Mouse (Mus musculus): ENCODE results near the gene Fosl2. TPM values are rescaled to one million over a fixed set of nuclear protein-coding genes. Genes with fewer than 3 reads are reported as not detected.

Fosl2 gene
- polyA plus RNA-seq, 1 experiment from 2014 or later, result 6.9 TPM

- H3K4me2 ChIP-seq, result no peak overlapping the region
- H3K27me3 ChIP-seq, result no peaks in the 10 kb centered on the region
- H3K4me3 ChIP-seq, result no peak overlapping the region
- H3K4me1 ChIP-seq, result peaks cover 6% of the 10 kb centered on the region; the same call in 1 of the 2 replicates
- H3K36me3 ChIP-seq, result no peaks in the 10 kb centered on the region
- H3K27ac ChIP-seq, result no peak overlapping the region
- 59% methylated on average over 5 of the region's 5 CpGs for WGBS
- no peak for ATAC-seq (ENCODE audit: insufficient number of reproducible peaks, insufficient read depth, low FRiP score, low TSS enrichment, low read depth)
- no peaks in the 10 kb centered on the region for H3K9me3 ChIP-seq
- H3K9ac ChIP-seq, result no peak overlapping the region
Measured at GRCm38 (mm10) chr5:32191259-32191658, 55.7 kb downstream of the Fosl2 start.

DNA sequence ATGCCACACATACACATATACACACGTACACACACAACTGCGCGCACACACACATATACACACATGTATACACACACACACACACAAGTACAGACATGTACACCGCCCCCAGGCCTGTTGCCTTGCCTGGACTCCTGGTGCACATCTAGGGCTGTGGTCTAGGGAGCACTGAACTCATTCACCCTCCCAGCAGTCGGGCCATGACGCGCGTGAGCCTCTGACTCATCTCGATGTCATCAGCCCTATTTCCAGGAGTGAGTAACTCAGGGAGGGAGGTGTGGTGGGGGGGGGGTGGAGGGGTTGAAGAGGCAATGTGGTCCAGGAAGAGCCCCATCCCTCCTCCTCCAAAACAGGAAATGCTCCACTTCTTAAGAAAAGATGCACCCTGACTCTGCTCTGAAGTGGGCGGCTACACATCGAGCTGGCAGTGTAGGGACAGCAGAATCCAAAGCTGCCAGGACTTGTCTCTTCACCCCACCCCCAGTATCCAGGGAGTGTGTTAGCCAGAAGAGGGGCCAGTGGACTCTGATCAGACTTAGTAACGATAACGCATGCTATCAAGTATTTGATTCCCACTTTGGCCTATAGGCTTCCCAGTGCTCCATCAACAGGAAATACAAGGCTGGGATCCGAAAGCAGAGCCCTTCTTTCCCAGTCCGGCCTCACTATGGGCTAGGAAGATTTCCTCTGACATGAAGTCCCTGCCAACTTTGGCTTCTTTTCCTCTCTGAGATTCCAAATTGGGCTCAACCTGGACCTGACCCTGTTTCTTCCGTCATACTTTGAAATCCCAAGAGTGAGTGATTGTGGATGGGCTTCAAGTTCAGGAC, 56.6 kb downstream of the Fosl2 start:
- no peak overlapping the region for H3K9ac ChIP-seq
- H3K27ac ChIP-seq, result no peak overlapping the region
- no peak overlapping the region for H3K4me3 ChIP-seq
- H3K4me1 ChIP-seq, result peaks cover 6% of the 10 kb centered on the region; the same call in 1 of the 2 replicates
- no peaks in the 10 kb centered on the region for H3K27me3 ChIP-seq
- H3K36me3 ChIP-seq, result no peaks in the 10 kb centered on the region
- H3K4me2 ChIP-seq, result no peak overlapping the region
- no peaks in the 10 kb centered on the region for H3K9me3 ChIP-seq
- peak; percentile 18; the same call in 1 of the 2 replicates for ATAC-seq (ENCODE audit: insufficient number of reproducible peaks, insufficient read depth, low FRiP score, low TSS enrichment, low read depth)
- WGBS, result 85% methylated on average over 16 of the region's 16 CpGs

DNA sequence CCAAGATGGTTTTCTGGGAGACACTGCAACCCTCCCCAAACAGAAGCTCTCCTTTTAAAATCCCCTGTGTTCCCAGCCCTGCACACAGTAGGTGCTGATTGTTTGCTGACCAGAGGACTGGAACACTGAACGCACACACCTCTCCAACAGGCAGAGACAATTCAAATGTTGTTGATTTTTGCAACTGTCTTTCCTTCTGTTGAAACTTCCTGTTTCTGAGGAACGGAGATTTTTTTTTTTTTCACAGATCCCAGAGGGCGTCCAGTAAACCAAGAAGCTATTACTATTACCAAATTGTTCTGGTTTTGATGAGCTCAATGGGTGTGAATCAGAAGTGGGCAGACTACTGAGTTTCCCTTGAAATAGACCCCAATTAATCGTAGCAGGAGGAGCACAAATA, 58.6 kb downstream of the Fosl2 start:
- H3K4me2 ChIP-seq, result no peak overlapping the region
- WGBS, result 63% methylated on average over 4 of the region's 4 CpGs
- H3K9me3 ChIP-seq, result no peaks in the 10 kb centered on the region
- H3K4me1 ChIP-seq, result peaks cover 6% of the 10 kb centered on the region
- no peaks in the 10 kb centered on the region for H3K27me3 ChIP-seq
- no peak overlapping the region for H3K27ac ChIP-seq
- H3K36me3 ChIP-seq, result no peaks in the 10 kb centered on the region
- no peak overlapping the region for H3K9ac ChIP-seq
- no peak overlapping the region for H3K4me3 ChIP-seq
- no peak for ATAC-seq (ENCODE audit: insufficient number of reproducible peaks, insufficient read depth, low FRiP score, low TSS enrichment, low read depth)

DNA sequence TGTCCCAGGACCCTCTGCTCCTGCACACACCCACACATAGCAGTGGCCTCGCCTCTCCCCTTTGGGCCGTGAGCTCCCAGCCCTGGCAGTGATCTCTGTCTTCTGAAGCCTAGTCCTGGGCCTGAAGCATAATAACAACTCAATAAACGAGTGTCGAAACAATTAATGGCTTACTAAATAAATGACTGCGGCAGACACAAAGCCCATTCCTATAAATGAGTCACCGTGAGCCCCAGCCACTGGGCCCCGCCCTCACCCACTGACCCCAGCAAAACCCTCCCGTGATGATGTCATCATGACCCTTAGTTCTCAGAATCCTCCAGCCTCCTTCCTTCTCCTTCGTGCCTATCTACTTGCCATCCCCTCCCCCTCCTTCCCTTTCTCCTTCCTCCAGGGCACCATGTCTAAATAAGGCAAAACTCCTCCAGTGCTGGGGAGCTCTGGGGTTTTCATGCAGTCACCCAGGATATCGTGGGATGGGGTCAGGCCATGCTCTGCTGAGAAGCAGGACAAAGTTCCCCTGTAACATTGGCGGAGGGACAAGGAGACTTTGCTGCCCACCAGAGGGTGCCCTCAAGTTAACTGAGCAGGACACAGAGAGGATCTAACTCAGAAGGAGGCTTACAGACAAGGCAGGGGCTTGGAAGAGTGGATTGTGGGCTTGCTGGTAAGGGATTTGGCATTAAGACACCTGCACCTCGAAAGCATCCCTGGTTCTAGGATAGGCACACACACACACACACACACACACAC, 60.4 kb downstream of the Fosl2 start:
- WGBS, result 66% methylated on average over 12 of the region's 12 CpGs

DNA sequence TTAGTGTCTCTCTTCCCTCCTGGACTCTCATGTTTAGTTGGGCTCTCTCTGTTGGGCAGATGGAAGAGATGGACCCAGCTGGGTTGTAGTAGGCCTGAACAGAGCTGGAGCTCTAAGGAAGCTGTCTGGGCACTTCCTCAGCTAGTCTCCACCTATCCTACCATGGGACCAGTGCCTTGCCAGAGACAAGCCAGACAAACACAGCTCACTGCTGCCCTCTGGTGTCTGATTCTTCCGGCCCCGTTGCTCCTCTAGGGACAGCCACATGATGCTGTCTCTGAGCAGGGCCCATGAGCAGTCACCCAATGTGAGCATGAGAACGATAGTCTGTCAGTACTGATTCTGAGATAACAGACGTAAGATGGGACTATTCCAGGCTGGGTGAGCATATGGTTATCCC, 62.1 kb downstream of the Fosl2 start:
- Histone ChIP-seq H3K36me3 (no peaks in the 10 kb centered on the region), H3K27ac (no peak overlapping the region), H3K9me3 (no peaks in the 10 kb centered on the region), H3K27me3 (no peaks in the 10 kb centered on the region), H3K4me1 (no peaks in the 10 kb centered on the region; the same call in 1 of the 2 replicates), H3K4me2 (no peak overlapping the region), H3K4me3 (no peak overlapping the region), H3K9ac (no peak overlapping the region)
- peak; percentile 73; the same call in 1 of the 2 replicates for ATAC-seq (ENCODE audit: insufficient number of reproducible peaks, insufficient read depth, low FRiP score, low TSS enrichment, low read depth)
- WGBS, result 13% methylated on average over 4 of the region's 4 CpGs

More for the DNA sequence above, 60.4 kb downstream of the Fosl2 start:
- peaks cover 6% of the 10 kb centered on the region for H3K4me1 ChIP-seq
- no peak overlapping the region for H3K9ac ChIP-seq
- H3K4me2 ChIP-seq, result no peak overlapping the region
- no peaks in the 10 kb centered on the region for H3K36me3 ChIP-seq
- ATAC-seq (ENCODE audit: insufficient number of reproducible peaks, insufficient read depth, low FRiP score, low TSS enrichment, low read depth), result no peak
- H3K4me3 ChIP-seq, result no peak overlapping the region
- no peaks in the 10 kb centered on the region for H3K9me3 ChIP-seq
- no peak overlapping the region for H3K27ac ChIP-seq
- H3K27me3 ChIP-seq, result no peaks in the 10 kb centered on the region

DNA sequence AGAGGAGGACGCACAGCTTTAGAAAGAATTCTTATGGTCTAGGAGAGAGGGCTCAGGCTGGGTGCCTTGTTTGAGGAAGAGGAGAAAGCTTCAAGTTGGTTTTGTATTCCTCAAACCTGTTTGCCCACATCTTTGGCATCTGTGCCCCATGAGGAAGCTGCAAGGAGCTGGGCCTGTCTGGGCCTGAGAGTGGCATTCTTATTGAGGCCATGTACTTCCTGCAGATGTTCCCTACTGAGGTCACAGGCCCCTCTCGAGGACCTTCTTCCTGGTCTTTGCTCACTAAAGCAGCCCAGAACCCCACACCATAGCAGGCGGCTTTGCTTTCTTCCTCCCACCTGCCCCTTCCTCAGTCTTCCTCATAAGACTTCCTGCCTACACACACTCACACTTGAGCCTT, 63.5 kb downstream of the Fosl2 start:
- Histone ChIP-seq H3K4me3 (no peak overlapping the region), H3K4me2 (no peak overlapping the region), H3K4me1 (no peaks in the 10 kb centered on the region; the same call in 1 of the 2 replicates), H3K9me3 (no peaks in the 10 kb centered on the region), H3K27ac (no peak overlapping the region), H3K9ac (no peak overlapping the region), H3K36me3 (no peaks in the 10 kb centered on the region), H3K27me3 (no peaks in the 10 kb centered on the region)
- WGBS, result 54% methylated on average over 3 of the region's 3 CpGs
- ATAC-seq (ENCODE audit: insufficient number of reproducible peaks, insufficient read depth, low FRiP score, low TSS enrichment, low read depth), result no peak

- no peak overlapping the region for H3K4me2 ChIP-seq
- no peak overlapping the region for H3K9ac ChIP-seq
- no peaks in the 10 kb centered on the region for H3K36me3 ChIP-seq
- H3K4me1 ChIP-seq, result no peaks in the 10 kb centered on the region; the same call in 1 of the 2 replicates
- 97% methylated on average over 3 of the region's 3 CpGs for WGBS
- no peak overlapping the region for H3K27ac ChIP-seq
- H3K27me3 ChIP-seq, result no peaks in the 10 kb centered on the region
- no peak for ATAC-seq (ENCODE audit: insufficient number of reproducible peaks, insufficient read depth, low FRiP score, low TSS enrichment, low read depth)
- H3K9me3 ChIP-seq, result no peaks in the 10 kb centered on the region
- H3K4me3 ChIP-seq, result no peak overlapping the region
Measured at GRCm38 (mm10) chr5:32199594-32199993, 64.0 kb downstream of the Fosl2 start.

DNA sequence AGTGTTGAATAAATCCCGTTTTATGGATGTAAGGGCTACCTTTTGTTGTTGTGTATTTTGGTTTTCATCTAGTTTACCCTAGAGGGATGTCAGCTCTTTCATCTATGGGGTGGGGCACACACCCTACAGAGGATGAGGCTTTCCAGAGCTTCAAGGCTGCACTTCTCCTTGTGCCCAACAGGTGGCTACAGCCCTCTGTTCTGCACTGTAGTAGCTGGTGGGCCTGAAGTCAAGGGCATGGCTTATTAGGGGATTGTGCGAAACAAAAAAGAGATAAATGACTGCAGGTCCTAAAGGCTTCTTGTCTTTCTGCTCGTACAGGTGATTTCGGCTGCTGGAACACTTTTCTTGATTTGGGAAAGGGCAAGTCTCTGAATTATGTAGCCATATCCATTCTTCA, 69.1 kb downstream of the Fosl2 start:
- H3K4me3 ChIP-seq, result no peak overlapping the region
- H3K4me1 ChIP-seq, result no peaks in the 10 kb centered on the region
- no peaks in the 10 kb centered on the region for H3K9me3 ChIP-seq
- ATAC-seq (ENCODE audit: insufficient number of reproducible peaks, insufficient read depth, low FRiP score, low TSS enrichment, low read depth), result no peak
- WGBS, result 69% methylated on average over 4 of the region's 4 CpGs
- H3K4me2 ChIP-seq, result no peak overlapping the region
- H3K27ac ChIP-seq, result no peak overlapping the region
- no peaks in the 10 kb centered on the region for H3K36me3 ChIP-seq
- H3K9ac ChIP-seq, result no peak overlapping the region
- H3K27me3 ChIP-seq, result no peaks in the 10 kb centered on the region

DNA sequence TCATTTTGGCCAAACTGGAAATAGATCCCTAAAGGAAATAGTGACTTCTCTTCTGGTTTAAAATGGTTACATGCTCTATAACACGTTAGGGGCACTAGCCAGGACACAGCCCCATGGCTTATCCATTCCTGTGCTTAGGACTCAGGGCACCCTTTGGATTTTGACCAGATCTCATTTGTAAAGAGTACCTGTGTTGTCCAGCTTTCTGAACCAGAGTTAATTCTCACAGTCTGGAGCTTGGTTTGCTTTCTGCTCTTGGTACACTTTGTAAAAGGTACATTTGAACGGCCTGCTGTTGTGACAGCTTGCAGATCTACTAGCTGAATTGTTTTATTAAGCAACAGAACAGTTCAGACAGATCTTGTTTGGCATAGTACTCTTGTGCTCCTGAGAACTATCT, 71.1 kb downstream of the Fosl2 start:
- Histone ChIP-seq H3K27me3 (no peaks in the 10 kb centered on the region), H3K4me1 (peaks cover 7% of the 10 kb centered on the region), H3K4me3 (no peak overlapping the region), H3K9ac (no peak overlapping the region), H3K9me3 (no peaks in the 10 kb centered on the region), H3K4me2 (no peak overlapping the region), H3K36me3 (no peaks in the 10 kb centered on the region), H3K27ac (no peak overlapping the region)
- no peak for ATAC-seq (ENCODE audit: insufficient number of reproducible peaks, insufficient read depth, low FRiP score, low TSS enrichment, low read depth)
- WGBS, result 77% methylated on average over 2 of the region's 2 CpGs

Other genes with a start within 250 kb of the Fosl2 start
- 1.2 and 1.4 TPM in 2 replicates for gene Plb1, start 96.9 kb downstream of the Fosl2 start, polyA plus RNA-seq (2015; fragmentation: Nextera tagmentation; extraction: Ambion mirVana)